Mouse (Mus musculus): ENCODE data around the gene Gm21760.
"Not testable (repeated sequence)": the region's sequence is repeated elsewhere in the genome, so short reads cannot be mapped to it uniquely, and the experiment has no call there.

The Gm21760 gene

GRCm38 (mm10) chrY:80133479-80133878, at the start of gene Gm21760:
Gene Gm21760 (plus strand): TSS chrY:80133779.
- DNase-seq (ENCODE audit: low spot score in 2 of 2) = not testable (repeated sequence)

Data from spleen, postnatal 36 days (tissue).